Mouse (Mus musculus): Measurements from ENCODE around the gene Rbfox1.

Gene Rbfox1

DNA sequence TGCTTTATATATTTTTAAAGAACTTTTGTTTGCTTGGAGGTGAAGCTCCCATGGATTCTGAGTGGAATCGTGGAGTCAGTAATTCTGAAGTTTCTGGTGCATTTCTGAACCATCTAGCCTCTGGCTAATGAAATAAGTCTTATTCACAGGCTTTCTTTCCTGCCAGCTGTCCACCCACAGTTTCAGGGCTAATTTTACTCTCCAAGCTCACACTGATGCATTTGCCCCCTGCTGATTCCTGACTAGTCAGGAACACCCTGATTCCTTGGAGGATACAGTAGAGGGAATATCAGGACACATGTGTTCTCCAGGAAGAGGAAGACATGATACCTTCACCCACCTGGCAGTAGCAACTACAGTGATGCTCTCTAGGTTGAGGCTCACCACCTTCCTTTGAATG is 763.6 kb downstream of the Rbfox1 start:
- DNase-seq (ENCODE audit: low read depth in 1 of 2, low spot score in 2 of 2) = no peak

DNA sequence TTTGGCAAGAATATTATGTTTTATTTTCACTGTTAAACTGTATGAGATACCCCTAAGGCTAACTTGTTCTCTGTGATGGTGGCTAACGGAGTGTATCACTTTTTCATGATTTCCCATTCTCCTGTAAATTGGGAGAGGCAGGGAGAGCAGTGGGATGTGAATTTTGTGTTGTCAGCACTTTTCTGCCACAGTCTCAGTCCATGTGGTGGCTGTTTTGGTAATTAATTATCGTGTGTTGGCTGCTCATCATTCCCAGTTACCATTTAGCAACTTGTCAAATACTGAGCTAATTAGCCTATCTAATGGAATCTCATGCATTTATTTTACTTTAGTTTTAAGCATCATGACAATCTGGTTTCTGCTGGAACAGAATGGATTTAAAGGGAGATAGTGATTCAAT is 773.4 kb downstream of the Rbfox1 start:
- DNase-seq (ENCODE audit: low read depth in 1 of 2, low spot score in 2 of 2) = no peak

DNA sequence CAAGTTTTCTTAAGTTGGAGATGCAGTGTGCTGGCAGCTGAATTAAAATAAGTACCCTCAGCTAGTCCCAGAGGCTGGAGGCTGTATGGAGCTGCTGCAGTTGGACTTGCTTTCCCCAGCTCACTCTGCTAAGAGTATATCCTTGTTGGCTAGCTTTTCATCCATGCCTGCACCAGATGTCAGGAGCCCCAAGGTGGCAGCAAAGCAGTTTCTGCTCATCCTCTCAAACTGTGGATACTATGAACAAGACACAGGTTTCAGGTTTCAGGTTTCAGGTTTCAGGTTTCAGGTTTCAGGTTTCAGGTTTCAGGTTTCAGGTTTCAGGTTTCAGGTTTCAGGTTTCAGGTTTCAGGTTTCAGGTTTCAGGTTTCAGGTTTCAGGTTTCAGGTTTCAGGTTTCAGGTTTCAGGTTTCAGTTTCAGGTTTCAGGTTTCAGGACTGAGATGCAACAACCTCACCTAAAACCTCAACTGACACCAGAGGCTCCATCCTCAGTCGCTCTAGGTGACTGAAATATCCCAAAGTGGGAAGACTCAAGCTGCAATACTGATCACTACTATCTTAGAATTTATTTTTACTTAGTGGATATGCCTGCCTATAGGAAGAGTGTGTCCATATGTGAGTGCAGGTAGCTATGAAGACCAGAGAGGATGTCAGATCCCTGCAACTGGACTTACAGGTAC is 801.1 kb downstream of the Rbfox1 start:
- no peak for DNase-seq (ENCODE audit: low read depth in 1 of 2, low spot score in 2 of 2)

DNA sequence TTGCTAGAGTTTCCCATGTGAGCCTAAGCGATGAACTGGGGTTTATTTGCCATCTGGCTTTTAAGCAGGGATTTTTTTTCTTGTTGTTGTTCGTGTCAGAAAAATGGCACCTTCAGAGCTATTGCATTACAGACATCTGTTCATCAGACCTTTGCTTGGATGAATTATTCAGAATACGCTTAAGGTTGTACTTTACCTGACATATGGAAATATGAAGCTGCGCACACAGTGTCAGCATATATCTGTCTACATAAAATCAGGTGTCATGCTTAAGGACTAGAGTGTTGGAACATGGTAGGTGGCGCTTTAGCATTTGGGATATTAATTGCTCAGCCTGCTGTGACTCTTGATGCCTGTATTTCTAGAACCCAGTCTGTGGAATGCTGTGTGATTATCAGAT is 819.7 kb downstream of the Rbfox1 start:
- no peak for DNase-seq (ENCODE audit: low read depth in 1 of 2, low spot score in 2 of 2)

DNA sequence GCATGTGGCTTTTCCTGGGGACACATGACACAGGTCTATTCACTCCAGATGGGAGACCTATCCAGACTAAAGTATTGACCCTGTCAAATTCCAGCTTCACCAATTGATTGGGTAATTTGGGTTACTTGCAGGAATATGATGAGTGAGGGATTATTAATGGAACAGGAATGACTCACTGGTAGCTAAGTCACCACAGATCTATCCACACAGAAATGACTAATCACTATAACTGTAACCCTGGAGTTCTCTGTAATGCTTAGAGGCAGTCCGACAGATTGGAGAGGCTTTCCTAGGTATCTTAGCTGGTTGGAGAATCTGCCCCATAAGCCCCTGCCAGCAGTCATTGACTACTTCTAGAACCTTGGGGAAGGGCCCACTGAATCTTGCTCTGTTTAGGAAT is 827.2 kb downstream of the Rbfox1 start:
- no peak for DNase-seq (ENCODE audit: low read depth in 1 of 2, low spot score in 2 of 2)

DNA sequence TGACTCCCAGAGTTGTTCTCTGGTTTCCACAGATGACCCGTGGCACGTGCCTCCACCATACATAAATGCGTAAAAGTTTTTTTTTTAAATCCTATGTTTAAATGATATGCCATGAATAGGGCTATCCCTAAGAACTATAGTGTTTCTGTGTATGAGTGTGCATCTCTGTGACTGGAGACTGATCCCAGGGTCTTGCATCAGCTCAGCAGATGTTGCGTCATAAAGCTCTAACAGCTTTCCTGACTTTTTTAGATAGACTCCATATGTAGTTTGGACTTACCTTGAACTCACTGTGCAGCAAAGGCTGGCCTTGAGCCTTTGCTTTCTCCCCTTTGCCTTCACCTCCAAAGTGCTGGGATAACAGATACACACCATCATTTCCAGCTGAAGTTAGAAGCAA is 830.1 kb downstream of the Rbfox1 start:
- no peak for DNase-seq (ENCODE audit: low read depth in 1 of 2, low spot score in 2 of 2)

DNA sequence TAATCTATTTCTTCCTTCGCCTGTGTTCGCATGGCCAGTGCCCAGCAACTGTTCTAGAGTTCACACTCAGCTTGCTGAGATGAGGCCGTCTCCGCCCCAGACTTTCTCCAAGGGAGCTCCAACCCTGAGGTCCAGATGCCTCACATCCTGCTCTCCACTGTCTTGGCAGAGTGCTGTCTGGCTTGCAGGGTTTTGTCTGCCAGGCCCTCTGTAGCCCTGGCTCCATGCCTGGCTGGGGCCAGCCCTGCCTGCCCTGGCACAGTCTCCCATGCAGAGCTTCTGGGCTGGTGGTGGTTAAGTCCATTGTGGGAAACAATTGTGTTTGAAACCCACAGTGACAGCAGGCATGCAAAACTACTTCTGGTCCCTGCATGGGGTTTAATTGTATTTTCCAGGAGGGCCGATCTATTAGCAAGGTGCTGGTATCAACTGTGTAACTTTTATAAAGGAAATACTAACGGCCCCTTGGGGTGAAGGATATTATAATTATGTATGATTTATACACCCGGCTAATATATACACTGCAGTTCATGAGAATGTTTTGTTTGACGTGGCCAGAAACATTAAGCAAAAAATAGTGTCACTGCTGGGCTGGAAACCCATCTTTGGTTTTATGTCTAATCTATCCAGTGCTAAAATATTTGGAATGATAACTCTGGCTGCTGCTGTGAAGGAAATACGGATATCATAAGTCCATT is 831.2 kb downstream of the Rbfox1 start:
- DNase-seq (ENCODE audit: low read depth in 1 of 2, low spot score in 2 of 2) = no peak

DNA sequence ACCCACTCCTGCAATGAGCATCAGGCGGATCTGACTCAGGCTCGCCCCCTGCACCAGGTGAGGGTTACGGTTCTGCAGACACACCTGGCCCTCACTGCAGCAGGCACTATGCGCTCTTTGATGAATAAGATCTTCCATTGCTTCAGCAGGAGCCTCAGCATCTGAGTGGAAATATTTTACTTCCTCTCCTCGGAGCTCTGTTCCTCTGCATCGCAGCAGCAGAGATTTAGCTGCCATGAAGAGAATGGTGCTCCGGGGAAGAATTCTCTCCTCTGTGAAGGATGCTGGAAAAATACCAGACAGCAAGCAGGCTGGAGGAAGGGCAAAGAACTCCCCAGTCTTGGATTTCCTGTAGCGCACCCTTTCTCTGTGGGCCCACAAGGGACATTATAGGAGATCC is 833.9 kb downstream of the Rbfox1 start:
- DNase-seq (ENCODE audit: low read depth in 1 of 2, low spot score in 2 of 2) = no peak

DNA sequence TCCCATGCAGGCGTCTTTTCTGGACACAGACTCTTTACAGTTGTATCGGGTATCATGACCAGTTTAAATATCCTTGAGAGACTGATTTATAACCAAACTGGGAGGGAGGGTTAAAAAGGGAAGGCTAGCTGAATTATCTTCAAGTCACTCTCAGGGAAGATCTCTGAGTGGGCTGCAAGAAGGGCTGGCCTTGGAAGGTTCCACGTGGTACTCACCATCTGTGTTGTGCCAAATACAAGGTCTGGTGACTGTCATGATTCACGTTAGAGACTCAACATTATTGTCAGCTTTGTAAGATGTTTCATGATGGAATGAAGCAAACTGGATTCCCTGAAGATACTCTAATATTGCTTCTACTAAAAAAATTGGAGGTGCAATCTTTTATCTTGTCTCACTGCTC is 847.5 kb downstream of the Rbfox1 start:
- no peak for DNase-seq (ENCODE audit: low read depth in 1 of 2, low spot score in 2 of 2)

DNA sequence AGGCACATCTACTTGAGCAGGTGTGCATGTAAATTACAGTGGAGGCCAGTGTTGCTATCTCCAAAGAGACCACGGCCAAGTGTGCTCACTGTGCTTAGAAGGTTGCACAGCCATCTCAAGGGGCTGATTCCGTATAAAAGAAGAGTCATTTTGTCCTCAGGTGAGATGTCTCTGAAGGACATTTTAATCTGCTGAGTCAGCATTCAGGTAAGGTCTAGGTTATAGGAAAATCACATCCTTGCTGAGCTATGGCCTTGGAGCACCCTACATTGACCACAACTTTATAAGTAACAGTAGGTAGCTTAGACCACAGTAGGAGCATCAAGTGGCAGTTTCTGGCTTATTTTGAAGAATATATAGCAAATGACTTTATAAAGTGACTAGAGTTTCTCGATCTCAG is 848.3 kb downstream of the Rbfox1 start:
- DNase-seq (ENCODE audit: low read depth in 1 of 2, low spot score in 2 of 2) = no peak

DNA sequence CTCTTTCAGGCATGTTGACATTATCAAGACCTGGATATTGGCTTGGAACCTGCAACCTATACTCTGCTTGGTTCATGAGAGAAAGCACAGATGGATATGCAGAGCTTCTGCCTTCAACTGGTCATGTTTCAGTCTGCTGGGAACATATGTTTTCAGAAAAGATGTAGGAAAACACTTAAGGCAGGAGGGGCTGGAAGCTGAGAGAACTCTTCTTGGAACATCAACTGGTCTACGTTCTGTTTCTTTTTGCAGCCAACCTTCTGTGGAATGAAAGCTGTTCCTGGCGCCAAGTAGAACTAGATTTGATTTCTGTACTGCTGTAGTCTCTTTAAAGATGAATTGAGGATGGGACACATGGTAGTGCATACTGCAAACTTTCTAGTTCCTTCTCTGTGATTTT is 851.4 kb downstream of the Rbfox1 start:
- DNase-seq (ENCODE audit: low read depth in 1 of 2, low spot score in 2 of 2) = no peak

DNA sequence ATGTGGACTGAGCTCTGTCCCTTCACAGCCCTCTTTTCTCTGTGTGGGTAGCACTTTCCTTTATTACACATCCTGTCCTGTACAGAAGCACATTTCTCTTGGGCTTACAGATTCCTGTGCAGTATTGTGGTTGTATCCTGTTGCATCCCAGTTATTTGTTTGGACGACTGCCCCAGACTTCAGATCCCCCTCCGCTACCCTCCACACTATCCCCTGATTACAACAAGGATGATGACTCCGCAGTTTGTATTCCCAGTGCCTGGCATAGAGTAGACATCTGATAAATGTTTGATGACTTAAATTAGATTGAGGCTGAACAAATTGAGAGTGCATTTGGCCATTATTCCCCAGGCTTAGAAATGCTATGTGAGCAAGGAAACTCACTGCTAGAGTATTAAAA is 851.8 kb downstream of the Rbfox1 start:
- no peak for DNase-seq (ENCODE audit: low read depth in 1 of 2, low spot score in 2 of 2)

DNA sequence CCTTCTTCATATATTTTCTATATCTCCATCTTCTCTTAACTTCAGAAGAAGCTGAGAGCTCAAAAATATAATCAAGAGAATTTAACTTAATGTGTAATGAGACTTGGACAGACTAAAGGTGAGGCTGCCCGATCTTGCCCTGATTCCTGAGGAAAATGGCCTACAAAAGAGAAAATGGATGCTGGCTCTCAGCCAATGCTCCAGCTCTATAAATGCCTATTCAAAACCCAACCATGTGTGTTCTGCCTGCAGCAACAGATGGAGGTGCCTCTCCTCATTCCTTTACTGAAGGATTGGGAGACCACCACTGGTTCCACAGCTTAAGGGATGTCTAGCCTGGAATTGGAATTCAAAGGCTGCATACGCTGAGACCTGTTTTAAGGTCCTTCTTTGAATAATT is 861.0 kb downstream of the Rbfox1 start:
- no peak for DNase-seq (ENCODE audit: low read depth in 1 of 2, low spot score in 2 of 2)

DNA sequence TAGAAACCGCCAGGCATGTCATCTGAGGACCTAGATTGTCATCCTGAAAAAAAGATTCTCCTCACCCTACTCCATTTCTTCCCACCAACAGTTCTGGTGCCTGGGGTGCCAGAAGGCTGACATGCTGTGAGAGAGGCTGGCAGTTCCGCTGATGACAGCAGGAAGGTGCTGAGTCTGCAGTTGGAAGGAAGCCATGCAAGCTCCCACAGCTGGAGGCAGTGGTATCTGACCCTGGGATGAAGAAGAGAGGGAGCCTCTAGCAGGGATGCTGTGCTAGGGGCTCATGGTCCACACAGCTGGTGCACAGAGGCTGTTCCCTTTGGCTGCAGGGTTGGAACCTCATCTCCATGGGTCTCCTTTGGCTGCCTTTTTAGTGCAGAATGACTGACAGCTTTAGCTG is 865.3 kb downstream of the Rbfox1 start:
- no peak for DNase-seq (ENCODE audit: low read depth in 1 of 2, low spot score in 2 of 2)

DNA sequence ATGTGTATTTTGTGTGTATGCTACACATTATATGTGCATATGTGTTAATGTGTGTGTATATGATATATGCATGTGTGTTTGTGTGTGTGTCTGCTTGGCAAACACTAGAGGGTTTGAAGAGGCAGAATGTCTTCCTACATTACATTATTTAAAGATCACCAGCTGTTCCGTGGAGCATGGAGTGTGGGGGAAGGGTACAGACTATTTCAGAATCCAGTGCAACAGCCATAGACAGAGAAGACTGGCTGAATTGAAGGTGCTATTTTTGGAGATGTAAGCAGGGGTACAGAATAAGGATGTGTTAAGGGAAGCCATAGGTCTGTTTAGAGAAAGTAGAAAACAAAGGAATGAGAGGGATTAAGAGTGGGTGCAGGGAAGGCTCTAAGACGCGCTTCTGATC is 869.7 kb downstream of the Rbfox1 start:
- DNase-seq (ENCODE audit: low read depth in 1 of 2, low spot score in 2 of 2) = no peak

DNA sequence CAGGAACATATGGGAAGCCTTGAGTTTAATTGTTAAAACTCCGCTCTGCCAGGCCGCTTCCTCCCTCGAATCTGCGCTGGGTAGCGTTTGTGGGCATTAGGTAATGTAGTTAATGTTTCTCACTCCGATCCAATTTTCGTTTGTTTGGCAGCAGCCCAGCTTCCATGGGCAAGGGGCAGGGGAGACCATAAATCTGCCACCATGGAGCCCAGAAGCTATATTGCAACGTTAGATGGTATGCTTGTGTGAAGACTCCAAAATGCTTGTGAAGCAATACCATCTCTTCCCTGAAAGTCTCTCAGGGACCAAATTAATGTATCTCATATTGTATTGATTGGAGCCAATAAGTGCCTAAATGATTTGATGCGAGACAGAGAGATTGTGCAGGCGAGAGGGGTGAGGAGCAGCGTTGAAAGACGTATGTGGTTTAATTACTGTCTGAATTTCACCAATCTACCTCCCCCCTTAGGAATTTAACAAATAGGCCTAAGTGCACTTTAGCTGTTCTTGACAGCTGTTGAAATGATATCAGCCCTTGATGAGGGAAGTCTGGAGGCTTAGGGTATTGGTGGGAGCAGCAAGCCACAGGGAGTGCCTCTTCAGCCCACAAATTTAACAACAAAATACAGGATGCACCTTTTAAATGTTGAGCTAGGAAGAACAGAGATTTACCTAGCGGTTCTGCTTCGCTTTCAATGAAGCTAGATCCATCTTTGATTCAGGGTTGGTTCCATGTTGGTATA is 884.5 kb downstream of the Rbfox1 start:
- DNase-seq (ENCODE audit: low read depth in 1 of 2, low spot score in 2 of 2) = no peak

DNA sequence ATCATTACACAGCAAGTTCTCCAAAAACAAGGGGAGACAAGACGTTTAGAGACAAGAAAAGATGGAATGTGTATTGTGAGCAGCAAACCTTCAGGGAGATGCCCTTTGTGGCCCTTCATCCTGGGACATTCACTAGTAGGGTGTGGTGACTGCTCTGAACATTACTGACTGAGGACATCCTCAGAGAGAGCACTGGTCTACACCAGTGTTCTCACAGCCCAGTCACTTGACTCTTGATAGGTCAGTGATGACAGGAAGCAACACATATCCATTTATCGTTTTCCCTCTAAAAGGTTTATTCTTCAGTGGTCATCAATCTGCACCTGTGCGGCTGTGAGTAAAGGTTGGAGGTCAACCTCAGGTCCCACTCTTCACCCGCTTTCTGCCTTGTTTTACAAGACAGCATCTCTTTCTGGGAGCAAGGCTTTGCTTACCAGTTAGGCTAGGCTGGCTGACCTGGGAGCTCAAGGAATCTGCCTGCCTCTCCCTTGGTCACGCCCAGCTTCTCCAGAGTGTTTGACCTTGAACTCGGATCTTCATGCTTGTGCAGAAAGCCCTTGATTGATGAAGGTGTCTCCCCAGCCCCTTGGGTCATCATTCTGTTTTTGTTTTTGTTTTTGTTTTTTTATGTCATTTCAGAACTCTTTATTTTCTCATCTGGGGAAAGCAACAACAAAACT is 892.5 kb downstream of the Rbfox1 start:
- no peak for DNase-seq (ENCODE audit: low read depth in 1 of 2, low spot score in 2 of 2)

DNA sequence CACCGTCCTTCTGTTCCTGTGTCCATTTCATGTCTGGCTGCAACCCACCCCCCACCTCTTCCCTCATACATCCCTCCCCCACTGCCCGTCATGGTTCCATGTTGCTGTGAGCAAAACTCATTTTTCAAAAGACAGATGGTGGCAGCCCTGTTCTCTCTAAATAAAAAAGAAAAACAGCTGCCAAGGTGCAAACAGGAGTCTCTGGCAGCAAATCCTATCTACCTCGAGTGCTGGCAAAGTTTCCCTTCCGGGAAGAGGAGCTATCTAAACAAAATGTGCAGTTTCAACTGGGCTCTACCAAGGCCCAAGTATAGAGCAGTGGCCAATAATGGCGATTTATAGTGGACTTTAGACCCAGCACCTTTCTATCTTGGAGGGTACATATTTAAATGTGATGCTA is 899.0 kb downstream of the Rbfox1 start:
- DNase-seq (ENCODE audit: low read depth in 1 of 2, low spot score in 2 of 2) = no peak

DNA sequence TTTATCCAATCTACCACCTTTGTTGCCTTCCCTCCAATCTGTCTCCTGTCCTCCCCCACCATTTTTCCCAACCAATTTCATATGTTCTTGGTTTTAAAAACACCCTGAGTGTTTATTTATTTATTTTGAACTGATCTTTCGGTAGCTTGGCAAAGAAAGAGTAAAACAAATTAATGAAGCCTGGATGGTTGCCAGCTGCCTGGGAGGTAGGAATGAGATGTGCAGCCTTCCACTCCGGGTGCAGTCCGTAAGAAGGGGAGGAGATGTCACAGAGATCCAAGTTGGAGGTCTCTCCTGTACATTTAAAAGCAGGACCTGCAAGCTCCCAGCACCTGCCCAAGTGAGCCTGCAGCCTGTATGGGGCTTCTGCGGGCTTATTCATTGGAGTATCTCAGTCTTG is 899.9 kb downstream of the Rbfox1 start:
- no peak for DNase-seq (ENCODE audit: low read depth in 1 of 2, low spot score in 2 of 2)

DNA sequence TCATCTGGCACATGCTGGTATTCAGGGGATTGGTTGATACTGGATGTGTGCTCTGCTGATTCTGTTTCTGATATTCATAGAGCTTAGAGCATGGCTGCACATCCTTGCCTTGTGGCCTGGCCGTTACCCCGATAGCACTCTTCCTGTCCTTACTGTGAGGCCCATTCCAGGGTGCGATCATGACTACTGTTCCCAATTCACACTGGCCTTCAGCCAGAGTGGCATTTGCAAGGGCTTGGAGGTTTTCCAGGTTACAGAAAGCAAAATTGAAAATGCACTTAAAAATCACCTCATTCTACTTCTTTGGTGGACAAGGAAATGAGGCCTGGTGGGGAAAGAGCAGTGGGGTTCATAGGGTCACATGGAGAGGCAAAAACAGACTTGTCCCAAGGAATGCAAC is 906.1 kb downstream of the Rbfox1 start:
- no peak for DNase-seq (ENCODE audit: low read depth in 1 of 2, low spot score in 2 of 2)

DNA sequence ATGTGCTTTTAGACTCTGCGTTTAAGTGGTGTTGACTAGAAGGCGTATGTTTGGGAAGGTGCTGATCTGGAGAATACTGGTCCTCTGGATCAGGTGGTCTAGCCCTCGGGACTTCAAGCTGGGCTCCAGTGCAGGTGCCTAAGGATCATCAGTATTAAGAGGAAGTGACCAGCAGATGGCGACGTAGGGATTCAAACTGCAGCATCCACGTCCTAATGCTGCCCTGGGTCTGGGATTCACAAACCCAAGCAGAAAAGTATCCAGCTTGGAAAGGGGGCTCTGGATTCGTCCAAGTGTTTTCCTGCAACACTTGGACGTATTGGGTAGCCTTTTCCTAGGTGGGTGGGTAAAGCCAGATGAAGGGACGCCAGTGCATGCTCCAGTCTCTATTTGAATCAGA is 906.5 kb downstream of the Rbfox1 start:
- no peak for DNase-seq (ENCODE audit: low read depth in 1 of 2, low spot score in 2 of 2)

DNA sequence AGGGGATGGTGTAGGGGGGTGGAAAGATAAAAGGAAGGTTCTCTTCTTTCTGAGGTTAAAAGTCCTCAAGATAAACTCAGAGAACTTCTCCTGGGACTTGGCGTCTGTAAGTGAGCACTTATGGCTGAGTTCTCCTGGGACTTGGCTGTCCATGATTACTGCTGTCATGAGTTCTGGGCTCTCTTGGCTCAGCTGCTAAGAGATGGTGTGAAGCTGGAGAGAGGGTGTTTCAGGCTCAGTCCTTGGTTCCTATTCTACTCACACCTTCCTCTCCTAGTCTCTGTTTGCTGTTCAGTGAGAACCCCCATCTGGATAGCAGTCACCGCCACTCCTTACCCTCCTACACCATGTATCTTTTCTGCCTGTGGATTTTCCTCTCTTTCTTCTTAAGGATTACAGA is 921.1 kb downstream of the Rbfox1 start:
- no peak for DNase-seq (ENCODE audit: low read depth in 1 of 2, low spot score in 2 of 2)

Data from monocyte, adult 2 months (primary cell).